Mouse (Mus musculus): ENCODE data around the gene Ankrd11.

DNA sequence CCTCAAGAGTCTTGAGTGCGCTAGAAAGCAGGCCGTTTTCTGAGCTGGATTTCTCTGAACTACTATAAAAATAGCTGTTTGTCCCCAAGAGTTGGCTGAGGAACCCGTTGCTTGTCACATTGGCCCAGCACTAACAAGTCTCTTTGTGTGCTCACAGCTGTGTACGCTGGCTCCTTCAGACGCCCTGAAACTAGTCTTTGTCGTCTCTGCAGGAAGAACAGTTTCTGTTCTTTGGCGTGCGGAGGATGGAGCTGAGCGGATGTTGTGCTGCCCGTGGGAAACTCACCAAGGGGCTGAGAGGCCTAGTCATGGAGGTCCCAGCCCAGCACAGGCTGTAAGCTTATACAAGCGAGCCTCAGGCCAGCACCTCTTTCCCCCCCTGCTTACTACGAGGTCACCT is 41.5 kb upstream of the Ankrd11 start:
- TF ChIP-seq CTCF (IDR thresholded peaks at IDR 0.05; ENCODE audit: low read depth) (no peak), EP300 (IDR thresholded peaks at IDR 0.05; ENCODE audit: low read depth) (no peak)
